Mouse (Mus musculus) liver, embryonic 18 days (tissue): ENCODE results near the gene Btbd35f15. TPM values are rescaled to one million over a fixed set of nuclear protein-coding genes. Genes with fewer than 3 reads are reported as not detected.

Experiments
- polyA plus RNA-seq: library from polyadenylated mRNA; depleted of rRNA; stranded (reverse); fragments of >200 nt; gene quantifications from 2 replicates; pipeline ENCODE4 v1.2.3, GENCODE M21; 2012; rRNA removed

The Btbd35f15 gene
- not detected in 2 replicates for polyA plus RNA-seq

GRCm38 (mm10) chrX:33577214-33577613, at the start of gene Btbd35f15:
Gene Btbd35f15 (minus strand): TSS chrX:33577314.

Other genes with a start within 250 kb of the Btbd35f15 start
- not detected in 2 replicates for gene Btbd35f13, start 79.9 kb upstream of the Btbd35f15 start, polyA plus RNA-seq
- not detected in 2 replicates for gene Btbd35f14, start 125.0 kb upstream of the Btbd35f15 start, polyA plus RNA-seq